Mouse (Mus musculus) heart, postnatal 0 days (tissue): ENCODE results near the gene Ngf. TPM values are rescaled to one million over a fixed set of nuclear protein-coding genes. Genes with fewer than 3 reads are reported as not detected.
A peak's percentile ranks its signal among the peaks of the same experiment; 100 is the strongest.

Experiments
- ATAC-seq: fragments of 200-750 bp; cut with Nextera tagmentation; 2 replicates; pipeline ENCODE4 v1.8.0; 2017; ENCODE audit warnings: low read depth, moderate number of reproducible peaks, moderate library complexity; ENCODE audit not compliant: insufficient read depth
- DNase-seq: peaks from one replicate; pipeline ENCODE4 v3.0.0-alpha.2; 2016; ENCODE audit warnings: low spot score
- H3K27ac ChIP-seq: fragments of 300-500 bp; sonication (generic); 2 replicates; pipeline ENCODE4 v1.5.1; 2014; ENCODE audit warnings: low read depth, mild to moderate bottlenecking
- H3K27me3 ChIP-seq: fragments of 300-500 bp; sonication (generic); 2 replicates; pipeline ENCODE4 v1.6.1; 2014; ENCODE audit warnings: low read length, mixed read lengths; ENCODE audit not compliant: control insufficient read depth, insufficient read depth
- H3K36me3 ChIP-seq: fragments of 300-500 bp; sonication (generic); replicated peaks from 2 replicates; pipeline ENCODE4 v1.6.1; 2014; ENCODE audit warnings: low read length, mixed read lengths; ENCODE audit not compliant: control insufficient read depth, insufficient read depth
- H3K4me1 ChIP-seq: fragments of 300-500 bp; sonication (generic); 2 replicates; pipeline ENCODE4 v1.6.1; 2014; ENCODE audit warnings: antibody characterized with exemption; ENCODE audit not compliant: control insufficient read depth, insufficient read depth
- H3K4me2 ChIP-seq: fragments of 300-500 bp; sonication (generic); 2 replicates; pipeline ENCODE4 v1.6.1; 2014; ENCODE audit warnings: low read depth, mild to moderate bottlenecking, low read length, moderate library complexity
- H3K4me3 ChIP-seq: fragments of 300-500 bp; sonication (generic); 2 replicates; pipeline ENCODE4 v1.5.1; 2014; ENCODE audit warnings: low read depth, low read length
- H3K9ac ChIP-seq: fragments of 300-500 bp; sonication (generic); replicated peaks from 2 replicates; pipeline ENCODE4 v1.6.1; 2014; ENCODE audit warnings: low read depth, low read length, mixed read lengths
- H3K9me3 ChIP-seq: fragments of 300-500 bp; sonication (generic); replicated peaks from 2 replicates; pipeline ENCODE4 v1.6.1; 2016; ENCODE audit warnings: low read length; ENCODE audit not compliant: control insufficient read depth
- CTCF ChIP-seq: IDR thresholded peaks from 2 replicates; pipeline ENCODE4 v1.5.1; 2016; ENCODE audit warnings: antibody characterized with exemption, control low read depth, low read depth
- EP300 ChIP-seq: IDR thresholded peaks from 2 replicates; pipeline ENCODE4 v1.6.1; 2016; ENCODE audit warnings: antibody characterized with exemption, low read depth
- WGBS: fragments of 180-500 bp; shearing (Covaris S2); extraction: QIAGEN DNeasy Blood & Tissue Kit; methylation state at CpG from one replicate; pipeline ENCODE4 v1.1.7; 2014; 5-methylcytosine and 5-hydroxymethylcytosine counted together
- polyA plus RNA-seq: library from polyadenylated mRNA; unstranded; fragments of >200 nt; fragmentation: Nextera tagmentation; extraction: Ambion mirVana; gene quantifications from 2 replicates; pipeline ENCODE4 v1.2.1, GENCODE M21; 2015
- total RNA-seq: library from RNA; depleted of rRNA; stranded (reverse); fragments of >200 nt; gene quantifications from 2 replicates; pipeline ENCODE4 v1.2.3, GENCODE M21; 2014; ENCODE audit warnings: low replicate concordance

The Ngf gene
- total and polyA plus RNA-seq, 2 experiments from 2014 or later: 3.8 to 4.8 TPM

DNA sequence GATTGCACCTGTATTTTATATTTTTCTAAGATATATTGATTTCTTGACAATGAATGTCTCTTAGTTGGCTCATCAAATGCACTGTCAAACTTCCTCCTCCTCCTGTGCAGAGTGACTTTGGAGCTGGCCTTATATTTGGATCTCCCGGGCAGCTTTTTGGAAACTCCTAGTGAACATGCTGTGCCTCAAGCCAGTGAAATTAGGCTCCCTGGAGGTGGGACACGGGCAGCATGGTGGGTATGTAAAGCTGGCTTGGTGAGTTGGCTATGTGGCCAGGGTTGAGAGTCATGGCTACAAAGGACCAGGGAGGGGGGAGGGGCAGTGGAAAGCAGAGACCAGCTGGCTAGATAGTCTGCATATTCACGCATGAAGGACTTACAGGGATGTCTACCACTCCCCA lies 39.9 kb downstream of the Ngf start:
- no peaks in the 10 kb centered on the region for H3K27me3 ChIP-seq
- H3K4me3 ChIP-seq: no peak overlapping the region
- DNase-seq: no peak
- no peaks in the 10 kb centered on the region for H3K4me1 ChIP-seq
- H3K27ac ChIP-seq: no peak overlapping the region
- H3K9ac ChIP-seq: no peak overlapping the region
- no peak for ATAC-seq
- TF ChIP-seq EP300: no peak
- TF ChIP-seq CTCF: no peak
- whole genome bisulfite sequencing: 79% methylated on average over 3 of the region's 3 CpGs
- H3K36me3 ChIP-seq: no peaks in the 10 kb centered on the region
- H3K9me3 ChIP-seq: no peaks in the 10 kb centered on the region
- no peak overlapping the region for H3K4me2 ChIP-seq

- DNase-seq (no peak), ATAC-seq (no peak)
- no peaks in the 10 kb centered on the region for H3K27me3 ChIP-seq
- WGBS: 49% methylated on average over 4 of the region's 4 CpGs
- H3K4me3 ChIP-seq: no peak overlapping the region
- no peaks in the 10 kb centered on the region for H3K9me3 ChIP-seq
- no peak for TF ChIP-seq EP300
- TF ChIP-seq CTCF: no peak
- H3K36me3 ChIP-seq: no peaks in the 10 kb centered on the region
- no peak overlapping the region for H3K4me2 ChIP-seq
- no peaks in the 10 kb centered on the region for H3K4me1 ChIP-seq
- no peak overlapping the region for H3K9ac ChIP-seq
- no peak overlapping the region for H3K27ac ChIP-seq
These were observed 47.2 kb downstream of the Ngf start for GRCm38 (mm10) chr3:102516937-102517336.

- Histone ChIP-seq H3K27me3 (no peaks in the 10 kb centered on the region), H3K4me2 (no peak overlapping the region), H3K27ac (no peak overlapping the region), H3K36me3 (no peaks in the 10 kb centered on the region), H3K9me3 (no peaks in the 10 kb centered on the region), H3K4me3 (no peak overlapping the region), H3K9ac (no peak overlapping the region), H3K4me1 (0 out of 2 replicates have a peak, but pooled peaks cover under 1% of the 10 kb centered on the region)
- WGBS: 57% methylated on average over 5 of the region's 5 CpGs
- TF ChIP-seq CTCF: no peak
- no peak for TF ChIP-seq EP300
- no peak for DNase-seq
- ATAC-seq: no peak
These were observed 51.3 kb downstream of the Ngf start for GRCm38 (mm10) chr3:102521061-102521460.

DNA sequence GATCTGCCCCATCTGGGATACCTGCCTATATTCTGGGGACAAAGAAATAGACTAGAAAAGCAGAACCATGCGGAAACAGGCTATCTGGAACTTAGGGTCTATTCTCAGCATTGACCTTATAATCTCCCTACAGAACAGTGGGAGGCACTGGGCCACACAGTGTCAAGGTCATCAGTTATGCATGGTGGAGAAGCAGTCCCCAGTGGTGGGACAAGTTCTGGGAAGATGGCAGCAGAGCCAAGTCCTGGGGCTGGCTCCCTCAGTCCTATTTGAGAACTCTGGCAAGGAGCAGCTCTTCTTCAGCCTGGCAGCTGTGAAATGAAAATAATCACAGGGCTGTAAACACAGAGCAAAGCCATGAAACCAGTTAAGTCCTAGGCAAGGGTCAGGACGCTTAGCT lies 54.0 kb downstream of the Ngf start:
- 85% methylated on average over 2 of the region's 2 CpGs for WGBS
- DNase-seq (no peak), ATAC-seq (no peak)
- Histone ChIP-seq H3K4me3 (no peak overlapping the region), H3K27ac (no peak overlapping the region), H3K36me3 (no peaks in the 10 kb centered on the region), H3K9me3 (no peaks in the 10 kb centered on the region), H3K4me2 (no peak overlapping the region), H3K9ac (no peak overlapping the region), H3K27me3 (no peaks in the 10 kb centered on the region), H3K4me1 (peaks cover 4% of the 10 kb centered on the region; the same call in 1 of the 2 replicates)
- TF ChIP-seq CTCF (no peak), EP300 (no peak)

GRCm38 (mm10) chr3:102524951-102525350 lies 55.2 kb downstream of the Ngf start:
- no peak for DNase-seq
- no peak for ATAC-seq
- Histone ChIP-seq H3K36me3 (no peaks in the 10 kb centered on the region), H3K27me3 (no peaks in the 10 kb centered on the region), H3K27ac (no peak overlapping the region), H3K4me2 (no peak overlapping the region), H3K9me3 (no peaks in the 10 kb centered on the region), H3K4me3 (no peak overlapping the region), H3K4me1 (peaks cover 4% of the 10 kb centered on the region; the same call in 1 of the 2 replicates), H3K9ac (no peak overlapping the region)
- 64% methylated on average over 7 of the region's 7 CpGs for WGBS
- TF ChIP-seq CTCF (no peak), EP300 (no peak)

GRCm38 (mm10) chr3:102525856-102526255 lies 56.1 kb downstream of the Ngf start:
- H3K9ac ChIP-seq: no peak overlapping the region
- H3K4me3 ChIP-seq: no peak overlapping the region
- H3K4me1 ChIP-seq: peaks cover 4% of the 10 kb centered on the region; the same call in 1 of the 2 replicates
- 60% methylated on average over 8 of the region's 8 CpGs for WGBS
- peak overlapping the region; percentile 34; the same call in 1 of the 2 replicates for H3K27ac ChIP-seq
- no peaks in the 10 kb centered on the region for H3K9me3 ChIP-seq
- no peaks in the 10 kb centered on the region for H3K36me3 ChIP-seq
- peak overlapping the region; percentile 50; the same call in 1 of the 2 replicates for H3K4me2 ChIP-seq
- peak; percentile 11 for DNase-seq
- ATAC-seq: no peak
- no peaks in the 10 kb centered on the region for H3K27me3 ChIP-seq
- no peak for TF ChIP-seq CTCF
- TF ChIP-seq EP300: no peak
